Mouse (Mus musculus) ES-Bruce4 (cell line): ENCODE measurements at regions not wholly inside any gene's neighbourhood (a gene's known extent, or its start where the extent isn't known, plus 50 kb on each side); places are given as distances from the start of the nearest gene placed in this dataset.

Experiments
- EP300 ChIP-seq: IDR thresholded peaks from 2 replicates; pipeline ENCODE4 v1.6.1; 2011; ENCODE audit warnings: low read depth, low read length; ENCODE audit not compliant: insufficient read depth
- POLR2A ChIP-seq: IDR thresholded peaks from one replicate; pipeline ENCODE4 v1.8.1; 2011; ENCODE audit warnings: low read length; ENCODE audit not compliant: insufficient read depth

DNA sequence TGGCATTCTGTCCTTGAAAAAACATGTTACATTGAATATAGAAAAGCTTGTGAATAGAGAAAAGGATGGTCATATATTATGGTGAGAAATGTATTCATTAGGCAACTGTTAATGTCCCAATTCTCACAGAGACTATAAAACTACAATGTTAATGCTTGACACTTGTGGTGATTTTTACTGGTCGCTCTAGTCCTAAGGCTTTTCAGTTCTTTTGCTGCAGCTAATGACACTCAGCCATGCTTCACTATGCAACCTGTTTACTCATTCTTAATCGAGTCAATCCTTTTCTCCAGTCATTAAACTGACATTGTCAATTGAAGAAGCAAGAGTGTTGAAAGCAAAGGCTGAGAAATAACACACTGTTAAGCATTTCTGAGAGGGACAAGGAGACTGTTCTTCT, 163.9 kb downstream of the Cox7c start:
- no peak for TF ChIP-seq POLR2A
- no peak for TF ChIP-seq EP300
